Mouse (Mus musculus): ENCODE data around the gene Olfr286. TPM values are rescaled to one million over a fixed set of nuclear protein-coding genes. Genes with fewer than 3 reads are reported as not detected.
A peak's percentile ranks its signal among the peaks of the same experiment; 100 is the strongest.

Olfr286 gene
- polyA plus RNA-seq, 1 experiment from 2014 or later, result 0.06 TPM

DNA sequence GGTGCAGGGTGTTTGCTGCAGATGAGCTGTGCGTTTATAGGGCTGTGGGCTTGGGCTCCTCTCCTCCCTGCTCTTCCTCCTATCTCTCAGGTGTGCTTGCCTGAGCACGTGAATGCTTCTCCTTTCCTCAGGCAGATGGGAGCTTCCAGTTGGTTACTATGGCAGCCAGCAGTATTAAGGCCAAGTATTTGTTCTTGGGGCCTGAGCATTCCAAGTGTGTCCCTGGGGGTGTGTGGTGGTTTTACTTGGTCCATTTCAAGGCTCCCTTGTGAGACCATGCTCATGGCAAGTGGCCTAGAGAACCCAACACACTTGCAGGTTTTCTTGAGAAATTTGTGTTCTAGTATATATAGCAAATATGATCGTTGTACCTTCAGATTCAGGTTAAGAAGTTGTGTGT lies 38.8 kb downstream of the Olfr286 start, which contains the start of gene Olfr288:
Gene Olfr288, minus strand, starts transcription at position 101 of the 400 bp plus-strand sequence.
- H3K4me2 ChIP-seq, result no peak within 1 kb of the TSS
- H3K27me3 ChIP-seq (replicated peaks), result no peaks in the 10 kb centered on the region; the same call in 1 of the 2 replicates
- 73% methylated on average over 3 of the region's 3 CpGs for WGBS
- H3K9me3 ChIP-seq (replicated peaks), result no peaks in the 10 kb centered on the region
- H3K9ac ChIP-seq (replicated peaks), result no peak within 1 kb of the TSS
- H3K27ac ChIP-seq (replicated peaks), result no peak within 1 kb of the TSS
- no peaks in the 10 kb centered on the region for H3K4me1 ChIP-seq
- H3K36me3 ChIP-seq, result no peaks in the 10 kb centered on the region
- H3K4me3 ChIP-seq (replicated peaks), result no peak within 1 kb of the TSS
- ATAC-seq (ENCODE audit: low FRiP score), result no peak

DNA sequence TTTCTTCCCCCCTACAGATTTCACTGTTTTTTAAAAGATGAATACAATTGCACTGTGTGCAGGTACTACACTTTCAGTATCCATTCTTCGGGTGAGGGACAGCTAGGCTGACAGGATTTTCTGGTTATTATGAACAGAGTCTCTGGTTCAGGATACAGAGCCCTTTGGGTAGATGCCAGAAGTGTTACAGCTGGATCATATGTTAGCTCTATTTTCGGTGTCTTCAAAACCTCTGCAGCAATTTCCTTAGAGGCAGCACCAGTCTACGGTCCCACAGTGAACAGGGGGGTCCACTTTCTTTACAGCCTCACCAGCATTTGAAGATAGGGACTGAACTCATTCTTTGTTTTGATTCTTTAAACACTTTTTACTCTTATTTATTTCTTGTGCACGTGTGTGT lies 49.8 kb downstream of the Olfr286 start:
- Histone ChIP-seq H3K4me2 (no peak overlapping the region), H3K27ac (replicated peaks) (no peak overlapping the region), H3K36me3 (no peaks in the 10 kb centered on the region), H3K27me3 (replicated peaks) (no peaks in the 10 kb centered on the region; the same call in 1 of the 2 replicates), H3K4me1 (peaks cover 13% of the 10 kb centered on the region), H3K9ac (replicated peaks) (no peak overlapping the region), H3K4me3 (replicated peaks) (no peak overlapping the region), H3K9me3 (replicated peaks) (no peaks in the 10 kb centered on the region)
- ATAC-seq (ENCODE audit: low FRiP score), result no peak
- WGBS, result 84% methylated on average over 4 of the region's 4 CpGs

GRCm38 (mm10) chr15:98181856-98182570 lies 52.2 kb downstream of the Olfr286 start:
- Histone ChIP-seq H3K4me3 (replicated peaks) (no peak overlapping the region), H3K4me2 (peak overlapping the region; percentile 76; the same call in 1 of the 2 replicates), H3K9ac (replicated peaks) (no peak overlapping the region), H3K4me1 (peaks cover 13% of the 10 kb centered on the region), H3K27ac (replicated peaks) (no peak overlapping the region), H3K27me3 (replicated peaks) (peaks cover 7% of the 10 kb centered on the region; the same call in 1 of the 2 replicates), H3K36me3 (no peaks in the 10 kb centered on the region), H3K9me3 (replicated peaks) (no peaks in the 10 kb centered on the region)
- ATAC-seq (ENCODE audit: low FRiP score), result 0 out of 2 replicates have a peak, but pooled peaks have one; percentile 19
- WGBS, result 71% methylated on average over 12 of the region's 12 CpGs

DNA sequence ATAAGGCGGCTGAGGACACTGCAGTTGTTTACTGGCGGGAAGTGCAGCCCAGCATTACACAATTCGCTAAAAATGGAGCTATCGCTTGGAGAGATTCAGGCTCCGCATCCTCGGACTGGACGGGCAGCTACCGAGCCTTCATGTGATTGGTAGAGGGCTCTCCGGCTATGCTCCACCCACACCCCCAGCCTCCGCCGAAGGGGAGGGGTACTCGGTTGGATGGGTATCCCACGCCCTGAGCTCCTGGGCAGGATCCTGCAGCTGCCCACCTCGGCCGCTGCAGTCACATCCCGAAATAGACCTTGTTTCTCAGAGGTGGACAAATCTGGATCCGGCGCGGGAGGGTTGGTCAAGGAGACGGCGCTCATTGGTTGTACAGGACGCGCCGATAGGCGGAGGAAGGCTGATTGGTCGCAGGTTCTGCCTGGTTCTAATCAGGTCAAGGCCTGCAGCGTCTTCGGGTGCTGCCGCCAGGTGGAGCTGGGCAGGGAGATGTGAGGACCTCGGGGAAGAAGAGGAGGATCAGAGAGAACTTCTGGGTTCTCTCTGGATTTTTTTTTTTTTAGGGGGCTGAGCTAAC lies 53.0 kb downstream of the Olfr286 start:
- Histone ChIP-seq H3K36me3 (no peaks in the 10 kb centered on the region), H3K4me1 (peaks cover 13% of the 10 kb centered on the region), H3K27ac (replicated peaks) (peak overlapping the region; percentile 90), H3K9ac (replicated peaks) (peak overlapping the region; percentile 58), H3K4me3 (replicated peaks) (peak overlapping the region; percentile 65), H3K9me3 (replicated peaks) (no peaks in the 10 kb centered on the region), H3K27me3 (replicated peaks) (peaks cover 7% of the 10 kb centered on the region; the same call in 1 of the 2 replicates), H3K4me2 (peak overlapping the region; percentile 76)
- ATAC-seq (ENCODE audit: low FRiP score), result peak; percentile 98
- under 1% methylated on average over 30 of the region's 30 CpGs for WGBS

DNA sequence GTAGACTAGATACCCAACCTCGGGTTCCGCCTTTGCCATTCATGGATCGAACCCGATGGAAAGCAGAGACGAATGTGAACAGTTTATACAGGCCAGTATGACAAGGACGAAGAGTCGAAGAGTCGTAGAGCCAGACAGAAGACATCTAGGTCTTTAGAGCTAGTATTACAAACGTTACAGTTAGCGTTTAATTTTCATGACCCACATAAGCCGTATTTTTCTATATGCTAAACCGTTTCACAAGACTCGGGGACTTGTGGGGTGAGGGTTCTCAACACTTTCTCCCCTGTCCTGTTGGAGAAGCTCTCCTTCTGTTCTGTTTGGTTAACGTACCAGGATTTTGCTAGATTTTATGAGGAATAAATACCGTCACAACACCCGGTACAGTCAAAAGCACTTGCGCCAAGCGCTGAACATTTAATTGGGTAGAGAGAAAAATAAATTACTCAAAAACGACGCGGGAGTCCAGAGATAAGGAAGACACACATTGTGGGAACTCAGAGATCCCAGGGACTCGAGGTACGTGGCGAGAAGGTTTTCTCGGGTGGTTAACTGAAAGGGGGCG lies 53.6 kb downstream of the Olfr286 start:
- peaks cover 7% of the 10 kb centered on the region; the same call in 1 of the 2 replicates for H3K27me3 ChIP-seq (replicated peaks)
- no peak for ATAC-seq (ENCODE audit: low FRiP score)
- peaks cover 13% of the 10 kb centered on the region for H3K4me1 ChIP-seq
- H3K4me3 ChIP-seq (replicated peaks), result peak overlapping the region; percentile 65
- no peaks in the 10 kb centered on the region for H3K9me3 ChIP-seq (replicated peaks)
- peak overlapping the region; percentile 58 for H3K9ac ChIP-seq (replicated peaks)
- H3K27ac ChIP-seq (replicated peaks), result peak overlapping the region; percentile 90
- no peaks in the 10 kb centered on the region for H3K36me3 ChIP-seq
- peak overlapping the region; percentile 76 for H3K4me2 ChIP-seq
- 5% methylated on average over 26 of the region's 26 CpGs for WGBS

- Histone ChIP-seq H3K9me3 (replicated peaks) (no peaks in the 10 kb centered on the region), H3K9ac (replicated peaks) (no peak overlapping the region), H3K27ac (replicated peaks) (no peak overlapping the region), H3K4me1 (peaks cover 28% of the 10 kb centered on the region), H3K4me2 (no peak overlapping the region), H3K27me3 (replicated peaks) (peaks cover 7% of the 10 kb centered on the region; the same call in 1 of the 2 replicates), H3K4me3 (replicated peaks) (no peak overlapping the region), H3K36me3 (no peaks in the 10 kb centered on the region)
- no peak for ATAC-seq (ENCODE audit: low FRiP score)
- WGBS, result 72% methylated on average over 3 of the region's 3 CpGs
These were observed 56.9 kb downstream of the Olfr286 start for GRCm38 (mm10) chr15:98177320-98177719.

Other genes starting within 250 kb of the Olfr286 start
- 33.8 and 62.9 TPM in 2 replicates for gene Col2a1, start 229.8 kb downstream of the Olfr286 start, polyA plus RNA-seq (2015; fragmentation: Nextera tagmentation; extraction: Ambion mirVana)
- gene Pfkm, start 141.9 kb downstream of the Olfr286 start, polyA plus RNA-seq (2015; fragmentation: Nextera tagmentation; extraction: Ambion mirVana), result 85.6 and 94.3 TPM in 2 replicates
- gene Senp1, start 140.7 kb downstream of the Olfr286 start, polyA plus RNA-seq (2015; fragmentation: Nextera tagmentation; extraction: Ambion mirVana), result 16.8 and 22.5 TPM in 2 replicates
- gene Asb8, start 68.8 kb downstream of the Olfr286 start, polyA plus RNA-seq (2015; fragmentation: Nextera tagmentation; extraction: Ambion mirVana), result 61.9 and 62.5 TPM in 2 replicates
- 98.5 and 116 TPM in 2 replicates for gene Ccdc184, start 67.3 kb downstream of the Olfr286 start, polyA plus RNA-seq (2015; fragmentation: Nextera tagmentation; extraction: Ambion mirVana)
- gene Olfr288, start 38.9 kb downstream of the Olfr286 start, polyA plus RNA-seq (2015; fragmentation: Nextera tagmentation; extraction: Ambion mirVana), result not detected in 2 replicates
- gene Gm44579, start 13.5 kb downstream of the Olfr286 start, polyA plus RNA-seq (2015; fragmentation: Nextera tagmentation; extraction: Ambion mirVana), result 0.13 TPM in 1 of 2 replicates, not detected in the other
- gene Olfr287, start 13.4 kb downstream of the Olfr286 start, polyA plus RNA-seq (2015; fragmentation: Nextera tagmentation; extraction: Ambion mirVana), result 0.35 and 0.46 TPM in 2 replicates
- not detected in 2 replicates for gene H1fnt, start 22.8 kb upstream of the Olfr286 start, polyA plus RNA-seq (2015; fragmentation: Nextera tagmentation; extraction: Ambion mirVana)
- gene Zfp641, start 61.7 kb upstream of the Olfr286 start, polyA plus RNA-seq (2015; fragmentation: Nextera tagmentation; extraction: Ambion mirVana), result 10.3 and 11.6 TPM in 2 replicates
- gene Olfr285, start 82.9 kb upstream of the Olfr286 start, polyA plus RNA-seq (2015; fragmentation: Nextera tagmentation; extraction: Ambion mirVana), result not detected in 2 replicates
- not detected in 2 replicates for gene Olfr284, start 106.5 kb upstream of the Olfr286 start, polyA plus RNA-seq (2015; fragmentation: Nextera tagmentation; extraction: Ambion mirVana)
- not detected in 2 replicates for gene Olfr283, start 146.5 kb upstream of the Olfr286 start, polyA plus RNA-seq (2015; fragmentation: Nextera tagmentation; extraction: Ambion mirVana)
- not detected in 2 replicates for gene Olfr282, start 196.8 kb upstream of the Olfr286 start, polyA plus RNA-seq (2015; fragmentation: Nextera tagmentation; extraction: Ambion mirVana)
- gene Olfr281, start 218.1 kb upstream of the Olfr286 start, polyA plus RNA-seq (2015; fragmentation: Nextera tagmentation; extraction: Ambion mirVana), result not detected in 2 replicates
- not detected in 2 replicates for gene OR5BS1P, start 235.4 kb upstream of the Olfr286 start, polyA plus RNA-seq (2015; fragmentation: Nextera tagmentation; extraction: Ambion mirVana)
- gene Lalba, start 248.3 kb upstream of the Olfr286 start, polyA plus RNA-seq (2015; fragmentation: Nextera tagmentation; extraction: Ambion mirVana), result not detected in 2 replicates